Mouse (Mus musculus) ES-Bruce4 (cell line): ENCODE data around the gene Boll. TPM values are rescaled to one million over a fixed set of nuclear protein-coding genes. Genes with fewer than 3 reads are reported as not detected.

Source experiments
- H3K27ac ChIP-seq: 2 replicates; pipeline ENCODE4 v1.5.1; 2012; ENCODE audit warnings: low read length, inconsistent platforms; ENCODE audit not compliant: insufficient read depth
- H3K27me3 ChIP-seq: 2 replicates; pipeline ENCODE4 v1.6.1; 2012; ENCODE audit warnings: mild to moderate bottlenecking, low read length, inconsistent platforms; ENCODE audit not compliant: control insufficient read depth, poor library complexity, insufficient read depth, severe bottlenecking
- H3K36me3 ChIP-seq: 2 replicates; pipeline ENCODE4 v1.6.1; 2012; ENCODE audit warnings: inconsistent platforms, mild to moderate bottlenecking, low read length, moderate library complexity; ENCODE audit not compliant: control insufficient read depth, poor library complexity, insufficient read depth, severe bottlenecking
- H3K4me1 ChIP-seq: one replicate; pipeline ENCODE4 v1.8.1; 2011; ENCODE audit warnings: low read length; ENCODE audit not compliant: control insufficient read depth, insufficient read depth
- H3K4me3 ChIP-seq: 2 replicates; pipeline ENCODE4 v1.5.1; 2011; ENCODE audit warnings: low read depth, mild to moderate bottlenecking, low read length
- H3K9ac ChIP-seq: 2 replicates; pipeline ENCODE4 v1.6.1; 2012; ENCODE audit warnings: low read depth, mild to moderate bottlenecking, inconsistent platforms; ENCODE audit not compliant: poor library complexity, severe bottlenecking
- H3K9me3 ChIP-seq: replicated peaks from 2 replicates; pipeline ENCODE4 v1.6.1; 2012; ENCODE audit warnings: mild to moderate bottlenecking, low read length, inconsistent platforms; ENCODE audit not compliant: control insufficient read depth, poor library complexity, insufficient read depth, severe bottlenecking
- CTCF ChIP-seq: IDR thresholded peaks from one replicate; pipeline ENCODE4 v1.8.1; 2011; ENCODE audit warnings: low read depth, low read length
- EP300 ChIP-seq: IDR thresholded peaks from 2 replicates; pipeline ENCODE4 v1.6.1; 2011; ENCODE audit warnings: low read depth, low read length; ENCODE audit not compliant: insufficient read depth
- POLR2A ChIP-seq: IDR thresholded peaks from one replicate; pipeline ENCODE4 v1.8.1; 2011; ENCODE audit warnings: low read length; ENCODE audit not compliant: insufficient read depth
- polyA plus RNA-seq: library from polyadenylated mRNA; stranded (reverse); fragments of >200 nt; gene quantifications from 2 replicates; pipeline ENCODE4 v1.2.4, GENCODE M21; 2011; ENCODE audit warnings: low read depth; ENCODE audit not compliant: missing spikeins, insufficient read depth, insufficient read length

Gene Boll
- polyA plus RNA-seq, 1 experiment: 1.8 TPM

- Histone ChIP-seq H3K4me1 (no peaks in the 10 kb centered on the region), H3K36me3 (no peaks in the 10 kb centered on the region), H3K27me3 (peaks cover 9% of the 10 kb centered on the region), H3K27ac (no peak within 1 kb of the TSS), H3K9me3 (no peaks in the 10 kb centered on the region), H3K4me3 (peak within 1 kb of the TSS; percentile 72), H3K9ac (no peak within 1 kb of the TSS)
- no peak for TF ChIP-seq POLR2A
- no peak for TF ChIP-seq EP300
- no peak for TF ChIP-seq CTCF
Observed at GRCm38 (mm10) chr1:55405272-55406022, 42.2 kb upstream of the Boll start, which contains the start of gene Plcl1. Gene Plcl1 (plus strand): TSS chr1:55405921.

- no peaks in the 10 kb centered on the region for H3K9me3 ChIP-seq
- H3K27ac ChIP-seq: no peak overlapping the region
- no peak overlapping the region for H3K4me3 ChIP-seq
- H3K27me3 ChIP-seq: peaks cover 9% of the 10 kb centered on the region
- H3K9ac ChIP-seq: no peak overlapping the region
- no peaks in the 10 kb centered on the region for H3K36me3 ChIP-seq
- H3K4me1 ChIP-seq: no peaks in the 10 kb centered on the region
- TF ChIP-seq POLR2A (no peak), EP300 (no peak), CTCF (no peak)
Observed at GRCm38 (mm10) chr1:55404439-55404838, 41.2 kb upstream of the Boll start.

GRCm38 (mm10) chr1:55399891-55400290, 36.6 kb upstream of the Boll start:
- H3K9ac ChIP-seq: no peak overlapping the region
- H3K27me3 ChIP-seq: 0 out of 2 replicates have a peak, but pooled peaks cover under 1% of the 10 kb centered on the region
- TF ChIP-seq EP300: no peak
- no peak for TF ChIP-seq POLR2A
- no peak for TF ChIP-seq CTCF

GRCm38 (mm10) chr1:55383114-55383773, 20.0 kb upstream of the Boll start:
- no peaks in the 10 kb centered on the region for H3K9me3 ChIP-seq
- H3K27ac ChIP-seq: no peak overlapping the region
- peak; percentile 94 for TF ChIP-seq CTCF
- no peak for TF ChIP-seq POLR2A
- no peak overlapping the region for H3K4me3 ChIP-seq
- no peaks in the 10 kb centered on the region; the same call in 1 of the 2 replicates for H3K27me3 ChIP-seq
- H3K36me3 ChIP-seq: no peaks in the 10 kb centered on the region
- H3K9ac ChIP-seq: no peak overlapping the region
- no peaks in the 10 kb centered on the region for H3K4me1 ChIP-seq

More at GRCm38 (mm10) chr1:55399891-55400290, 36.6 kb upstream of the Boll start:
- Histone ChIP-seq H3K4me3 (no peak overlapping the region), H3K4me1 (no peaks in the 10 kb centered on the region), H3K27ac (no peak overlapping the region), H3K9me3 (no peaks in the 10 kb centered on the region), H3K36me3 (no peaks in the 10 kb centered on the region)

GRCm38 (mm10) chr1:55380527-55380926, 17.3 kb upstream of the Boll start:
- Histone ChIP-seq H3K27ac (no peak overlapping the region), H3K9me3 (no peaks in the 10 kb centered on the region)

GRCm38 (mm10) chr1:55372626-55373025, 9.4 kb upstream of the Boll start:
- Histone ChIP-seq H3K9me3 (no peaks in the 10 kb centered on the region), H3K36me3 (no peaks in the 10 kb centered on the region), H3K27ac (no peak overlapping the region), H3K9ac (no peak overlapping the region), H3K4me3 (no peak overlapping the region), H3K4me1 (no peaks in the 10 kb centered on the region), H3K27me3 (no peaks in the 10 kb centered on the region)
- TF ChIP-seq EP300 (no peak), CTCF (no peak), POLR2A (no peak)

More at GRCm38 (mm10) chr1:55380527-55380926, 17.3 kb upstream of the Boll start:
- no peaks in the 10 kb centered on the region; the same call in 1 of the 2 replicates for H3K27me3 ChIP-seq
- no peaks in the 10 kb centered on the region for H3K36me3 ChIP-seq
- no peak overlapping the region for H3K9ac ChIP-seq
- no peaks in the 10 kb centered on the region for H3K4me1 ChIP-seq
- no peak overlapping the region for H3K4me3 ChIP-seq
- no peak for TF ChIP-seq EP300
- no peak for TF ChIP-seq POLR2A
- no peak for TF ChIP-seq CTCF
